Mouse (Mus musculus) heart, postnatal 0 days (tissue): Measurements from ENCODE around the gene Mms19. TPM values are rescaled to one million over a fixed set of nuclear protein-coding genes. Genes with fewer than 3 reads are reported as not detected.

Experiments
- ATAC-seq: fragments of 200-750 bp; cut with Nextera tagmentation; 2 replicates; pipeline ENCODE4 v1.8.0; 2017; ENCODE audit warnings: low read depth, moderate number of reproducible peaks, moderate library complexity; ENCODE audit not compliant: insufficient read depth
- DNase-seq: peaks from one replicate; pipeline ENCODE4 v3.0.0-alpha.2; 2016; ENCODE audit warnings: low spot score
- H3K27ac ChIP-seq: fragments of 300-500 bp; sonication (generic); 2 replicates; pipeline ENCODE4 v1.5.1; 2014; ENCODE audit warnings: low read depth, mild to moderate bottlenecking
- H3K27me3 ChIP-seq: fragments of 300-500 bp; sonication (generic); 2 replicates; pipeline ENCODE4 v1.6.1; 2014; ENCODE audit warnings: low read length, mixed read lengths; ENCODE audit not compliant: control insufficient read depth, insufficient read depth
- H3K36me3 ChIP-seq: fragments of 300-500 bp; sonication (generic); replicated peaks from 2 replicates; pipeline ENCODE4 v1.6.1; 2014; ENCODE audit warnings: low read length, mixed read lengths; ENCODE audit not compliant: control insufficient read depth, insufficient read depth
- H3K4me1 ChIP-seq: fragments of 300-500 bp; sonication (generic); 2 replicates; pipeline ENCODE4 v1.6.1; 2014; ENCODE audit warnings: antibody characterized with exemption; ENCODE audit not compliant: control insufficient read depth, insufficient read depth
- H3K4me2 ChIP-seq: fragments of 300-500 bp; sonication (generic); 2 replicates; pipeline ENCODE4 v1.6.1; 2014; ENCODE audit warnings: low read depth, mild to moderate bottlenecking, low read length, moderate library complexity
- H3K4me3 ChIP-seq: fragments of 300-500 bp; sonication (generic); 2 replicates; pipeline ENCODE4 v1.5.1; 2014; ENCODE audit warnings: low read depth, low read length
- H3K9ac ChIP-seq: fragments of 300-500 bp; sonication (generic); replicated peaks from 2 replicates; pipeline ENCODE4 v1.6.1; 2014; ENCODE audit warnings: low read depth, low read length, mixed read lengths
- H3K9me3 ChIP-seq: fragments of 300-500 bp; sonication (generic); replicated peaks from 2 replicates; pipeline ENCODE4 v1.6.1; 2016; ENCODE audit warnings: low read length; ENCODE audit not compliant: control insufficient read depth
- CTCF ChIP-seq: IDR thresholded peaks from 2 replicates; pipeline ENCODE4 v1.5.1; 2016; ENCODE audit warnings: antibody characterized with exemption, control low read depth, low read depth
- EP300 ChIP-seq: IDR thresholded peaks from 2 replicates; pipeline ENCODE4 v1.6.1; 2016; ENCODE audit warnings: antibody characterized with exemption, low read depth
- WGBS: fragments of 180-500 bp; shearing (Covaris S2); extraction: QIAGEN DNeasy Blood & Tissue Kit; methylation state at CpG from one replicate; pipeline ENCODE4 v1.1.7; 2014; 5-methylcytosine and 5-hydroxymethylcytosine counted together
- polyA plus RNA-seq: library from polyadenylated mRNA; unstranded; fragments of >200 nt; fragmentation: Nextera tagmentation; extraction: Ambion mirVana; gene quantifications from 2 replicates; pipeline ENCODE4 v1.2.1, GENCODE M21; 2015
- total RNA-seq: library from RNA; depleted of rRNA; stranded (reverse); fragments of >200 nt; gene quantifications from 2 replicates; pipeline ENCODE4 v1.2.3, GENCODE M21; 2014; ENCODE audit warnings: low replicate concordance; rRNA removed

Gene Mms19
- total RNA-seq (34.9 and 39.3 TPM in 2 replicates), polyA plus RNA-seq (11.5 and 13.1 TPM in 2 replicates)

DNA sequence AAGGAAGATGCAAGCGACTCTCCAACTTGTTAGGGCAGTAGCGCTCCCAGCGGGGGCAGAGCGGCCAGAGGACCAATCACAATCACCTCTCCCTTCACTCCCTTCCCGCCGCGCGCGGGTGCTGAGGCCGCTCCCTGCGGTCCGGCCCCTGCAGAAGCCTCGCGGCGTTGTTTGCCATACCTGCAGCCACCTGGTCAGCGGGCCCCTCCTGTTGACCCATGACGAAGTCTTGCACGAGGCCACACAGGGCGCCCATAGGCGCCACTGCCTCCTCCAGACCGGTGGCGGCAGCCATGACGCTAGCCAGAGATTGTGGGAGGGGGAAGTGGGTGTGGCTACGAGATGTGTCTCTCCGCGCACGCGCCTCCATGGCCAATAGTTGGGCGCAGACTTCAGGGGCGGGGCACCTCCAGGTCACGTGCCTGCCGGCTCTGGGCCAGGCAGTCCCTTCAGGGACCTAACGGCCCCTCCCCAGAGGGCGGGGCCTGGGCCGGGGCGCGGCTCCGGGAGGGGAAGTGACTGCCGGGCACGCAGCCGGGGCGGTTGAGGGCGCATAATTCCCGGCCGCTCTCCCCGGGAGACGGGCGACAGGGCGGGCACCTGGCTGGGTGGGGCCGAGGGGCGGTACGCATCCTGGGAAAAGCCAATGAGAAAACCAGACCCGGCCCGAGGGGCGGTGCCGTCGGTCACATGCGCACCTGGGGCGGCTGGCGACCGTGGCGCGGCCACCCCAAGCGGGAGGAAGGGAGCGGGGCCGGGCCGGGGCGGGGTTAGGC lies at the start of gene Mms19:
Gene Mms19 (minus strand): TSS at position 339 of the 776 bp plus-strand sequence.
- peak; percentile 93 for ATAC-seq
- Histone ChIP-seq H3K9me3 (no peaks in the 10 kb centered on the region), H3K4me1 (0 out of 2 replicates have a peak, but pooled peaks cover 4% of the 10 kb centered on the region), H3K27ac (peak within 1 kb of the TSS; percentile 93), H3K4me3 (peak within 1 kb of the TSS; percentile 82), H3K4me2 (peak within 1 kb of the TSS; percentile 81), H3K27me3 (no peaks in the 10 kb centered on the region), H3K36me3 (no peaks in the 10 kb centered on the region), H3K9ac (peak within 1 kb of the TSS; percentile 87)
- TF ChIP-seq EP300 (peak; percentile 54; the same call in 1 of the 2 replicates), CTCF (peak; percentile 17; the same call in 1 of the 2 replicates)
- under 1% methylated on average over 53 of the region's 68 CpGs for WGBS
- peak; percentile 99 for DNase-seq

DNA sequence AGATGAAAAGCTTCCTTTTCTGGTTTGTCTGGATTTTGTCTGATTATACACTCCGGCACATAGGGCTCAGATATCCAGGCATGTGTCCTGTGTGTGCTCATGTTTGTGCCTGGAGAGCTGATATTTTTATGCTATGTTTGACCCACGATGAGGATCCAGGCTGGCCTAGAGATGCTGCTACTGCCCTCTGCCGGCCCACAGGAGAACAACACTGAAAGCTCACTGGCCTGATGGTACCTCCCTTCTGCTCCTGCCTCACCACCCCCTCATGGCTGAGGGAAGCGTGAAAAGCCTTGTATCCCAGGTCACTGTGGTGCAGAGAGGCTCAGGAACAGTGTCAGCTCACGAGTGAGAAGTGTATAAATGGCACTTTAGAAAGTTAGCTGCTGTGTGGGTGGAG lies 45.2 kb upstream of the Mms19 start:
- WGBS, result 2% methylated on average over 5 of the region's 5 CpGs
- ATAC-seq (peak; percentile 81), DNase-seq (peak; percentile 81)
- no peak overlapping the region for H3K4me2 ChIP-seq
- no peak overlapping the region for H3K9ac ChIP-seq
- H3K4me1 ChIP-seq, result peaks cover 20% of the 10 kb centered on the region; the same call in 1 of the 2 replicates
- no peaks in the 10 kb centered on the region for H3K27me3 ChIP-seq
- no peaks in the 10 kb centered on the region for H3K9me3 ChIP-seq
- TF ChIP-seq CTCF (peak; percentile 98), EP300 (no peak)
- H3K27ac ChIP-seq, result no peak overlapping the region
- H3K4me3 ChIP-seq, result no peak overlapping the region
- no peaks in the 10 kb centered on the region for H3K36me3 ChIP-seq

DNA sequence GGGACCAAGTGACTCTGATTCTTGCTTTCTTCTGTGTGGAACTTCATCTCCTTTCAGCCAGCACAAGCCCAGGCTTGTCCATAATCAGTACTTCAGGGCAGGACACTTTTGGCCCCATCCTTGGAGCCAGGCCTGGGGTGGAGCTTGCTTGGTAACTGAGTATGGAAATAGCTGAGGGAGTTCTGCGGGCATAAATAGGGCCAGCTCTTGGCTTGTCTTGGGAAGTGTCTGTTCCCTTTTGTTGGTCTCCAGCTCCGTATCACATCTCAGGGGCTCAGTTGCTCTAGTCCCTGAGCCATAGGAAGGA lies 41.5 kb upstream of the Mms19 start:
- no peaks in the 10 kb centered on the region for H3K27me3 ChIP-seq
- no peak overlapping the region for H3K4me3 ChIP-seq
- no peaks in the 10 kb centered on the region; the same call in 1 of the 2 replicates for H3K36me3 ChIP-seq
- TF ChIP-seq EP300 (no peak), CTCF (no peak)
- 57% methylated on average over 2 of the region's 2 CpGs for WGBS
- no peak for DNase-seq
- no peak overlapping the region for H3K9ac ChIP-seq
- no peaks in the 10 kb centered on the region for H3K9me3 ChIP-seq
- H3K27ac ChIP-seq, result peak overlapping the region; percentile 53
- no peak overlapping the region for H3K4me2 ChIP-seq
- H3K4me1 ChIP-seq, result peaks cover 42% of the 10 kb centered on the region
- no peak for ATAC-seq

DNA sequence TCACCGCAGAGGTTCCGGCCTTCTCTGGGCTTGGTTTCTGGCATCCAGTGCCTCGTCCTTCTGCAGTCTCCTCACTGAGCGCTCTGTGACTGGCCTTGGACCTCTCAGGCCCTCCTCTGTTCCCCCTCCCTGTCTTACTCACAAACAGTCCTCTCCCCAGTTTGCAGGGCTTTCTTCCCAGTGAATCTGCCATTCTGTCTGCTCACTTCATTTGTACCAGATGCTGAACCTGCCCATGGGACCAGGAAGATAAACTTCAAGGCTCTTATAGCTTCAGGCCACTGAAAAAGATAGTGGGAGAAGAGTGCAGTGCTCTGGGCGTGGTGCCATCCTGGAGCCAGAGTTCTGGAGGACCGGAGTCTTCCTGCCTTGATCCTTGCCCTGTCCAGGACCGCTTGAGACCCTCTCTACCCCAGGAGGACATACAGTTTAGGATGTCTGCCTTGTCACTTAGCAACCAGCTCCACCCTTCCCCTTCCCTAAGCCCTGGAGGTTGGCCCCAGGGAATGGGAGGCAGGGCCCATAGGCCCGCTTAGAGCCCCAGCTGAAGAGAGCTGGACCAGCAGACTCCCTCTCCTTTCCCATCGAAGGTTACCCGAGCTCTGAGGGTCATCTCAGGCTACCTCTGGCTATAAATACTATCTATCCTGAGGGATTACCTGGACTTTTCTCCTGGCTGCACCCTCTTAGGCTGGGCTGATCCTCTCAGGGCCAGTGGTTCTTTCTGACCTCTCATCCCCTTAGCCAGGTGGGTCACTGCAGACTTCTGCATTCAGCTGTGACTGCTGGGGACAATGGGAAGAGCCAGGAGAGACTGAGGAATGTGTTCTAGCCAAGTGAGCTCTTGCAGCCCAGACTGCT lies 41.0 kb upstream of the Mms19 start:
- ATAC-seq (no peak), DNase-seq (no peak)
- Histone ChIP-seq H3K4me3 (no peak overlapping the region), H3K9ac (0 out of 2 replicates have a peak overlapping the region, but pooled peaks have one; percentile 23), H3K4me2 (no peak overlapping the region), H3K36me3 (no peaks in the 10 kb centered on the region; the same call in 1 of the 2 replicates), H3K27ac (peak overlapping the region; percentile 40), H3K27me3 (no peaks in the 10 kb centered on the region), H3K9me3 (no peaks in the 10 kb centered on the region), H3K4me1 (peaks cover 47% of the 10 kb centered on the region)
- 48% methylated on average over 10 of the region's 10 CpGs for whole genome bisulfite sequencing
- no peak for TF ChIP-seq EP300
- no peak for TF ChIP-seq CTCF

DNA sequence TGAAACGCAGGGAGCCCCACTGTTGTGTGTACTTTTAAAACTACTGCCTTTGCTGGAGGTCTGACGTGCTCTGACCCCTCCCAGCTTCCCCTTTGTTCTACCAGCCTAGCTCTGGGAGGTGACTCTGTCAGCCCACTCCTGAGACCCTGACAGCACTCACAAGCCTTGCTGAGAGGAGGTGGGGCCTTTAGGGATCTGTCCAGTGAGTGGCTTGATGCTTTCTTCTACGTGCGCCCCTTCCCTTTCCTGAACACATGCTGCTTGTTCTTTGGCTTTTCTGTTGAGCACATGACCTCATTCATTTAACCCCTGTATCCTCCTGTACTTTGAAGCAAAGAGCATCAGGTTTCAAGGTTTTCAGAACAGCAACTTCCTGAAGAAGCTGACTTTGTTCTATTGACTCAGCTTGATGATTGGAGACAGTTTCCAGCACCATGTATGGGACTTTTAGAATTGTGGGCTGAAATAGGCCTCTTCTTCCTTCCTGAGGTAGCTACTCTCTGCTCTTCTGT lies 38.1 kb upstream of the Mms19 start:
- Histone ChIP-seq H3K4me1 (peaks cover 53% of the 10 kb centered on the region), H3K9me3 (no peaks in the 10 kb centered on the region), H3K27ac (peak overlapping the region; percentile 82), H3K27me3 (no peaks in the 10 kb centered on the region), H3K36me3 (no peaks in the 10 kb centered on the region; the same call in 1 of the 2 replicates), H3K4me3 (no peak overlapping the region), H3K4me2 (no peak overlapping the region), H3K9ac (no peak overlapping the region)
- ATAC-seq, result peak; percentile 25; the same call in 1 of the 2 replicates
- no peak for DNase-seq
- TF ChIP-seq EP300 (no peak), CTCF (no peak)
- WGBS, result 37% methylated on average over 4 of the region's 4 CpGs
